Mouse (Mus musculus): ENCODE data around the gene Spata31d1a. TPM values are rescaled to one million over a fixed set of nuclear protein-coding genes. Genes with fewer than 3 reads are reported as not detected.
"Not testable (repeated sequence)": the region's sequence is repeated elsewhere in the genome, so short reads cannot be mapped to it uniquely, and the experiment has no call there.

Gene Spata31d1a
- not detected for total RNA-seq (2021)

GRCm38 (mm10) chr13:59710230-59710629 is at the start of gene Spata31d1a:
Gene Spata31d1a, minus strand, starts transcription at chr13:59710330.
- intact Hi-C loops (cut with DNase I), result no loop called here
- no peak for DNase-seq

- no peak for DNase-seq
- intact Hi-C loops (cut with DNase I), result no loop called here
Measured at GRCm38 (mm10) chr13:59756906-59757305, 46.8 kb upstream of the Spata31d1a start.

- no peak for DNase-seq
- intact Hi-C loops (cut with DNase I), result no loop called here
Measured at GRCm38 (mm10) chr13:59750310-59750709, 40.2 kb upstream of the Spata31d1a start.

GRCm38 (mm10) chr13:59746711-59747110 is 36.6 kb upstream of the Spata31d1a start, which contains the start of gene 1700014D04Rik:
Gene 1700014D04Rik, minus strand, starts transcription at chr13:59746752.
- DNase-seq, result no peak
- intact Hi-C loops (cut with DNase I), result no loop called here

GRCm38 (mm10) chr13:59746164-59746563 is 36.0 kb upstream of the Spata31d1a start:
- DNase-seq, result no peak
- intact Hi-C loops (cut with DNase I), result no loop called here

GRCm38 (mm10) chr13:59745462-59745861 is 35.3 kb upstream of the Spata31d1a start:
- intact Hi-C loops (cut with DNase I), result no loop called here
- no peak for DNase-seq

- intact Hi-C loops (cut with DNase I), result no loop called here
- peak; percentile 33 for DNase-seq
Measured at GRCm38 (mm10) chr13:59741697-59742096, 31.6 kb upstream of the Spata31d1a start.

GRCm38 (mm10) chr13:59741096-59741495 is 31.0 kb upstream of the Spata31d1a start:
- DNase-seq, result peak; percentile 47 to 66
- intact Hi-C loops (cut with DNase I), result no loop called here

- intact Hi-C loops (cut with DNase I), result no loop called here
- no peak for DNase-seq
Measured at GRCm38 (mm10) chr13:59739397-59739796, 29.3 kb upstream of the Spata31d1a start.

GRCm38 (mm10) chr13:59738455-59738854 is 28.3 kb upstream of the Spata31d1a start:
- intact Hi-C loops (cut with DNase I), result no loop called here
- no peak for DNase-seq

- DNase-seq, result no peak
- intact Hi-C loops (cut with DNase I), result no loop called here
Measured at GRCm38 (mm10) chr13:59735190-59735589, 25.1 kb upstream of the Spata31d1a start.

GRCm38 (mm10) chr13:59734347-59734746 is 24.2 kb upstream of the Spata31d1a start:
- intact Hi-C loops (cut with DNase I); DNase-seq: not testable (repeated sequence)

- intact Hi-C loops (cut with DNase I), result no loop called here
Measured at GRCm38 (mm10) chr13:59733936-59734335, 23.8 kb upstream of the Spata31d1a start.

GRCm38 (mm10) chr13:59731652-59732051 is 21.5 kb upstream of the Spata31d1a start, which contains the start of gene Spata31d1d:
Gene Spata31d1d, minus strand, starts transcription at chr13:59731752.
- intact Hi-C loops (cut with DNase I), result no loop called here
- no peak for DNase-seq

More at GRCm38 (mm10) chr13:59733936-59734335, 23.8 kb upstream of the Spata31d1a start:
- DNase-seq, result no peak

GRCm38 (mm10) chr13:59728378-59729093 is 18.4 kb upstream of the Spata31d1a start:
- peak; percentile 81 to 83 for DNase-seq
- intact Hi-C loops (cut with DNase I), result loop anchor here (2.0 to 5.0 kb wide), 3 partner anchors 24 to 211 kb away; no protein-coding TSS in a partner anchor

- intact Hi-C loops (cut with DNase I), result loop anchor here (5.0 kb wide), 2 partner anchors 89 to 209 kb away; no protein-coding TSS in a partner anchor
- no peak for DNase-seq
Measured at GRCm38 (mm10) chr13:59726139-59726867, 16.2 kb upstream of the Spata31d1a start.

GRCm38 (mm10) chr13:59722089-59722488 is 12.0 kb upstream of the Spata31d1a start:
- intact Hi-C loops (cut with DNase I); DNase-seq: not testable (repeated sequence)

- intact Hi-C loops (cut with DNase I), result loop anchor here (1.0 kb wide), 1 partner anchor 18 kb away; no protein-coding TSS in a partner anchor
- no peak for DNase-seq
Measured at GRCm38 (mm10) chr13:59719475-59719874, 9.3 kb upstream of the Spata31d1a start.

- DNase-seq, result peak in 1 of 2 experiments; percentile 27
- intact Hi-C loops (cut with DNase I), result loop anchor here (1.0 kb wide), 1 partner anchor 18 kb away; no protein-coding TSS in a partner anchor
Measured at GRCm38 (mm10) chr13:59718857-59719440, 8.8 kb upstream of the Spata31d1a start.

GRCm38 (mm10) chr13:59713710-59714109 is 3.6 kb upstream of the Spata31d1a start:
- DNase-seq, result no peak
- intact Hi-C loops (cut with DNase I), result no loop called here

- intact Hi-C loops (cut with DNase I); DNase-seq: not testable (repeated sequence)
Measured at GRCm38 (mm10) chr13:59711984-59712383, 1.9 kb upstream of the Spata31d1a start, which contains the start of gene Spata31d1b. Gene Spata31d1b, plus strand, starts transcription at chr13:59712284.

All from heart, postnatal 36 days (tissue).